Comparison of ENCODE assay signal across 1 mouse cellular context in genomic region chr8:84856864-84857441, GRCm38 (mm10).
TF ChIP-seq lines count a peak whose summit lies in the region.

Gene Farsa (plus strand): TSS chr8:84856989.

TF ChIP-seq in MEL, 35 proteins besides CTCF, POLR2A, EP300 and RAD21 (continued from another document):
- TF ChIP-seq MAZ (IDR thresholded peaks at IDR 0.05; ENCODE audit: low read depth, low read length) (peak; percentile 65; the same call in 1 of the 2 replicates), TCF12 (IDR thresholded peaks at IDR 0.05; ENCODE audit: low read depth, low read length) (peak; percentile 86), BHLHE40 (IDR thresholded peaks at IDR 0.05; ENCODE audit: borderline replicate concordance, low read depth, low read length) (peak; percentile 51; the same call in 1 of the 2 replicates), ZC3H11A (IDR thresholded peaks at IDR 0.05; ENCODE audit: low read depth, low read length) (no peak), ZNF384 (IDR thresholded peaks at IDR 0.05; ENCODE audit: low read depth, low read length) (no peak)
